Mouse (Mus musculus): Measurements from ENCODE around the gene Anapc2.

- no peak for TF ChIP-seq GATA1 (IDR thresholded peaks at IDR 0.05; ENCODE audit: low read length)
- no peak for TF ChIP-seq TAL1 (IDR thresholded peaks at IDR 0.05; ENCODE audit: low read length)
Observed at GRCm38 (mm10) chr2:25310969-25311368, 38.7 kb downstream of the Anapc2 start.

Data from erythroblast, embryonic 14.5 days (primary cell).